Mouse (Mus musculus) hindbrain, embryonic 11.5 days (tissue): ENCODE results near the gene Phka1. TPM values are rescaled to one million over a fixed set of nuclear protein-coding genes. Genes with fewer than 3 reads are reported as not detected.
A peak's percentile ranks its signal among the peaks of the same experiment; 100 is the strongest.

ENCODE experiments used
- ATAC-seq: fragments of 200-750 bp; cut with Nextera tagmentation; 2 replicates; pipeline ENCODE4 v1.8.0; 2017; ENCODE audit warnings: mild to moderate bottlenecking, moderate TSS enrichment, moderate library complexity; ENCODE audit not compliant: low FRiP score
- DNase-seq: peaks from one replicate; pipeline ENCODE4 v3.0.0-alpha.2; 2015; ENCODE audit warnings: low spot score
- H3K27ac ChIP-seq: fragments of 300-500 bp; sonication (generic); 2 replicates; pipeline ENCODE4 v1.5.1; 2014; ENCODE audit warnings: mild to moderate bottlenecking, low read depth, low read length
- H3K27me3 ChIP-seq: fragments of 300-500 bp; sonication (generic); 2 replicates; pipeline ENCODE4 v1.6.1; 2014; ENCODE audit warnings: mild to moderate bottlenecking, low read length, moderate library complexity, mixed read lengths; ENCODE audit not compliant: control insufficient read depth, insufficient read depth
- H3K36me3 ChIP-seq: fragments of 300-500 bp; sonication (generic); 2 replicates; pipeline ENCODE4 v1.6.1; 2014; ENCODE audit warnings: mild to moderate bottlenecking, low read length, moderate library complexity, mixed read lengths; ENCODE audit not compliant: control insufficient read depth, insufficient read depth
- H3K4me1 ChIP-seq: fragments of 300-500 bp; sonication (generic); replicated peaks from 2 replicates; pipeline ENCODE4 v1.6.1; 2014; ENCODE audit warnings: low read length, mixed read lengths; ENCODE audit not compliant: control insufficient read depth, insufficient read depth
- H3K4me2 ChIP-seq: fragments of 300-500 bp; sonication (generic); replicated peaks from 2 replicates; pipeline ENCODE4 v1.6.1; 2014; ENCODE audit warnings: mild to moderate bottlenecking, low read depth, low read length
- H3K4me3 ChIP-seq: fragments of 300-500 bp; sonication (generic); 2 replicates; pipeline ENCODE4 v1.5.1; 2014; ENCODE audit warnings: low read depth, low read length
- H3K9ac ChIP-seq: fragments of 300-500 bp; sonication (generic); 2 replicates; pipeline ENCODE4 v1.6.1; 2014; ENCODE audit warnings: low read depth, low read length
- H3K9me3 ChIP-seq: fragments of 300-500 bp; sonication (generic); 2 replicates; pipeline ENCODE4 v1.6.1; 2016; ENCODE audit warnings: low read length; ENCODE audit not compliant: control insufficient read depth
- WGBS: fragments of 180-500 bp; shearing (Covaris S2); extraction: QIAGEN DNeasy Blood & Tissue Kit; methylation state at CpG from one replicate; pipeline ENCODE4 v1.1.7; 2014; 5-methylcytosine and 5-hydroxymethylcytosine counted together
- polyA plus RNA-seq: library from polyadenylated mRNA; unstranded; fragments of >200 nt; fragmentation: Nextera tagmentation; extraction: Ambion mirVana; gene quantifications from 2 replicates; pipeline ENCODE4 v1.2.1, GENCODE M21; 2014

Phka1 gene
- polyA plus RNA-seq, 1 experiment from 2014 or later: 5.9 TPM

- no peak for ATAC-seq
- H3K9me3 ChIP-seq: no peaks in the 10 kb centered on the region
- WGBS: 87% methylated on average over 7 of the region's 7 CpGs
Observed at GRCm38 (mm10) chrX:102485575-102485974, 158.5 kb downstream of the Phka1 start.

GRCm38 (mm10) chrX:102479665-102480064 lies 164.4 kb downstream of the Phka1 start:
- Histone ChIP-seq H3K9me3 (no peaks in the 10 kb centered on the region), H3K4me3 (no peak overlapping the region), H3K27me3 (0 out of 2 replicates have a peak, but pooled peaks cover 2% of the 10 kb centered on the region), H3K4me2 (no peak overlapping the region), H3K27ac (no peak overlapping the region), H3K4me1 (no peaks in the 10 kb centered on the region), H3K36me3 (no peaks in the 10 kb centered on the region), H3K9ac (no peak overlapping the region)
- WGBS: 78% methylated on average over 4 of the region's 4 CpGs
- DNase-seq (no peak), ATAC-seq (no peak)

More at GRCm38 (mm10) chrX:102485575-102485974, 158.5 kb downstream of the Phka1 start:
- no peaks in the 10 kb centered on the region for H3K27me3 ChIP-seq
- no peak for DNase-seq
- no peak overlapping the region for H3K9ac ChIP-seq
- no peaks in the 10 kb centered on the region for H3K36me3 ChIP-seq
- no peak overlapping the region for H3K4me2 ChIP-seq
- no peak overlapping the region for H3K27ac ChIP-seq
- no peaks in the 10 kb centered on the region for H3K4me1 ChIP-seq
- H3K4me3 ChIP-seq: no peak overlapping the region

GRCm38 (mm10) chrX:102478965-102479364 lies 165.1 kb downstream of the Phka1 start:
- Histone ChIP-seq H3K27ac (no peak overlapping the region), H3K4me2 (no peak overlapping the region), H3K36me3 (no peaks in the 10 kb centered on the region), H3K4me3 (no peak overlapping the region), H3K9me3 (no peaks in the 10 kb centered on the region), H3K27me3 (0 out of 2 replicates have a peak, but pooled peaks cover 2% of the 10 kb centered on the region), H3K9ac (no peak overlapping the region), H3K4me1 (no peaks in the 10 kb centered on the region)
- ATAC-seq (no peak), DNase-seq (peak; percentile 53)
- WGBS: 33% methylated on average over 4 of the region's 4 CpGs

- ATAC-seq (no peak), DNase-seq (no peak)
- no peak overlapping the region for H3K4me2 ChIP-seq
- no peak overlapping the region for H3K4me3 ChIP-seq
- 0 out of 2 replicates have a peak, but pooled peaks cover 2% of the 10 kb centered on the region for H3K27me3 ChIP-seq
- H3K36me3 ChIP-seq: no peaks in the 10 kb centered on the region
- no peaks in the 10 kb centered on the region for H3K9me3 ChIP-seq
- no peak overlapping the region for H3K9ac ChIP-seq
- no peak overlapping the region for H3K27ac ChIP-seq
- WGBS: 95% methylated on average over 3 of the region's 3 CpGs
- no peaks in the 10 kb centered on the region for H3K4me1 ChIP-seq
Observed at GRCm38 (mm10) chrX:102478481-102478880, 165.6 kb downstream of the Phka1 start.

GRCm38 (mm10) chrX:102476784-102477183 lies 167.3 kb downstream of the Phka1 start:
- Histone ChIP-seq H3K9ac (no peak overlapping the region), H3K36me3 (no peaks in the 10 kb centered on the region), H3K9me3 (no peaks in the 10 kb centered on the region), H3K27me3 (0 out of 2 replicates have a peak, but pooled peaks cover 2% of the 10 kb centered on the region), H3K4me2 (no peak overlapping the region), H3K4me1 (no peaks in the 10 kb centered on the region), H3K4me3 (no peak overlapping the region), H3K27ac (no peak overlapping the region)
- 34% methylated on average over 3 of the region's 3 CpGs for WGBS
- ATAC-seq (no peak), DNase-seq (peak; percentile 75)

GRCm38 (mm10) chrX:102475555-102475954 lies 168.5 kb downstream of the Phka1 start:
- Histone ChIP-seq H3K4me1 (no peaks in the 10 kb centered on the region), H3K27me3 (0 out of 2 replicates have a peak, but pooled peaks cover 2% of the 10 kb centered on the region), H3K4me2 (no peak overlapping the region), H3K9me3 (no peaks in the 10 kb centered on the region), H3K9ac (no peak overlapping the region), H3K27ac (no peak overlapping the region), H3K36me3 (no peaks in the 10 kb centered on the region), H3K4me3 (no peak overlapping the region)
- DNase-seq (no peak), ATAC-seq (no peak)
- WGBS: 86% methylated on average over 5 of the region's 5 CpGs

Other genes with a start within 250 kb of the Phka1 start
- gene Hdac8, start 138.9 kb downstream of the Phka1 start, polyA plus RNA-seq: 2.3 and 2.8 TPM in 2 replicates
- gene Gm3880, start 42.7 kb upstream of the Phka1 start, polyA plus RNA-seq: not detected in 2 replicates
- gene Gm9112, start 63.4 kb upstream of the Phka1 start, polyA plus RNA-seq: not detected in 2 replicates
- not detected in 2 replicates for gene Dmrtc1b, start 63.6 kb upstream of the Phka1 start, polyA plus RNA-seq
- not detected in 2 replicates for gene Dmrtc1c1, start 158.7 kb upstream of the Phka1 start, polyA plus RNA-seq
- gene Dmrtc1c2, start 210.4 kb upstream of the Phka1 start, polyA plus RNA-seq: not detected in 2 replicates
- gene 1700031F05Rik, start 223.7 kb upstream of the Phka1 start, polyA plus RNA-seq: not detected in 2 replicates